Mouse (Mus musculus) heart, embryonic 16.5 days (tissue): ENCODE results near the gene Nutf2-ps1. TPM values are rescaled to one million over a fixed set of nuclear protein-coding genes. Genes with fewer than 3 reads are reported as not detected.
A peak's percentile ranks its signal among the peaks of the same experiment; 100 is the strongest.

Experiments used
- ATAC-seq: fragments of 200-750 bp; cut with Nextera tagmentation; replicated peaks from 2 replicates; pipeline ENCODE4 v1.8.0; 2017; ENCODE audit warnings: moderate number of reproducible peaks; ENCODE audit not compliant: insufficient read depth, low FRiP score; ENCODE audit errors: extremely low read depth
- H3K27ac ChIP-seq: fragments of 300-500 bp; sonication (generic); 2 replicates; pipeline ENCODE4 v1.5.1; 2014; ENCODE audit warnings: mild to moderate bottlenecking, low read length, control low read depth, moderate library complexity
- H3K27me3 ChIP-seq: fragments of 300-500 bp; sonication (generic); 2 replicates; pipeline ENCODE4 v1.6.1; 2014; ENCODE audit warnings: low read length, mixed read lengths; ENCODE audit not compliant: control insufficient read depth, insufficient read depth
- H3K36me3 ChIP-seq: fragments of 300-500 bp; sonication (generic); 2 replicates; pipeline ENCODE4 v1.6.1; 2014; ENCODE audit not compliant: control insufficient read depth, insufficient read depth
- H3K4me1 ChIP-seq: fragments of 300-500 bp; sonication (generic); 2 replicates; pipeline ENCODE4 v1.6.1; 2014; ENCODE audit warnings: low read length, mixed read lengths; ENCODE audit not compliant: control insufficient read depth, insufficient read depth
- H3K4me2 ChIP-seq: fragments of 300-500 bp; sonication (generic); 2 replicates; pipeline ENCODE4 v1.6.1; 2014; ENCODE audit warnings: low read depth, mild to moderate bottlenecking, control low read depth, low read length
- H3K4me3 ChIP-seq: fragments of 300-500 bp; sonication (generic); 2 replicates; pipeline ENCODE4 v1.5.1; 2014; ENCODE audit warnings: mild to moderate bottlenecking, control low read depth, low read length
- H3K9ac ChIP-seq: fragments of 300-500 bp; sonication (generic); 2 replicates; pipeline ENCODE4 v1.6.1; 2014; ENCODE audit warnings: low read length, control low read depth
- H3K9me3 ChIP-seq: fragments of 300-500 bp; sonication (generic); replicated peaks from 2 replicates; pipeline ENCODE4 v1.6.1; 2016; ENCODE audit warnings: low read length; ENCODE audit not compliant: control insufficient read depth
- WGBS: fragments of 180-500 bp; shearing (Covaris S2); extraction: QIAGEN DNeasy Blood & Tissue Kit; methylation state at CpG from one replicate; pipeline ENCODE4 v1.1.7; 2014; 5-methylcytosine and 5-hydroxymethylcytosine counted together
- polyA plus RNA-seq: library from polyadenylated mRNA; unstranded; fragments of >200 nt; fragmentation: Nextera tagmentation; extraction: Ambion mirVana; gene quantifications from 2 replicates; pipeline ENCODE4 v1.2.1, GENCODE M21; 2015

Nutf2-ps1 gene
- polyA plus RNA-seq, 1 experiment from 2014 or later: 349 TPM

GRCm38 (mm10) chr19:53573151-53573550 is 15.7 kb downstream of the Nutf2-ps1 start:
- ATAC-seq: no peak
- Histone ChIP-seq H3K4me3 (no peak overlapping the region), H3K4me1 (peaks cover 41% of the 10 kb centered on the region), H3K36me3 (no peaks in the 10 kb centered on the region), H3K9ac (no peak overlapping the region), H3K9me3 (no peaks in the 10 kb centered on the region), H3K27ac (no peak overlapping the region), H3K27me3 (no peaks in the 10 kb centered on the region), H3K4me2 (no peak overlapping the region)
- WGBS: 87% methylated on average over 3 of the region's 3 CpGs

GRCm38 (mm10) chr19:53572607-53573006 is 16.3 kb downstream of the Nutf2-ps1 start:
- H3K27me3 ChIP-seq: no peaks in the 10 kb centered on the region
- H3K9me3 ChIP-seq: no peaks in the 10 kb centered on the region
- H3K36me3 ChIP-seq: no peaks in the 10 kb centered on the region
- H3K4me2 ChIP-seq: no peak overlapping the region
- H3K27ac ChIP-seq: no peak overlapping the region
- peaks cover 41% of the 10 kb centered on the region for H3K4me1 ChIP-seq
- H3K4me3 ChIP-seq: no peak overlapping the region
- WGBS: 68% methylated on average over 12 of the region's 12 CpGs
- ATAC-seq: no peak
- no peak overlapping the region for H3K9ac ChIP-seq

GRCm38 (mm10) chr19:53571501-53572428 is 17.1 kb downstream of the Nutf2-ps1 start:
- ATAC-seq: no peak
- no peak overlapping the region for H3K9ac ChIP-seq
- H3K27ac ChIP-seq: no peak overlapping the region
- H3K27me3 ChIP-seq: no peaks in the 10 kb centered on the region
- 67% methylated on average over 18 of the region's 18 CpGs for WGBS
- H3K4me3 ChIP-seq: no peak overlapping the region
- H3K4me2 ChIP-seq: no peak overlapping the region
- H3K4me1 ChIP-seq: peaks cover 37% of the 10 kb centered on the region
- H3K9me3 ChIP-seq: no peaks in the 10 kb centered on the region
- H3K36me3 ChIP-seq: no peaks in the 10 kb centered on the region

GRCm38 (mm10) chr19:53571056-53571455 is 17.8 kb downstream of the Nutf2-ps1 start:
- 47% methylated on average over 4 of the region's 4 CpGs for WGBS
- ATAC-seq: no peak
- no peak overlapping the region for H3K4me3 ChIP-seq
- H3K4me2 ChIP-seq: no peak overlapping the region
- H3K27ac ChIP-seq: no peak overlapping the region
- H3K27me3 ChIP-seq: no peaks in the 10 kb centered on the region
- peaks cover 30% of the 10 kb centered on the region for H3K4me1 ChIP-seq
- no peaks in the 10 kb centered on the region for H3K9me3 ChIP-seq
- H3K36me3 ChIP-seq: no peaks in the 10 kb centered on the region
- H3K9ac ChIP-seq: no peak overlapping the region

- Histone ChIP-seq H3K27ac (peak overlapping the region; percentile 41; the same call in 1 of the 2 replicates), H3K9ac (no peak overlapping the region), H3K36me3 (no peaks in the 10 kb centered on the region), H3K4me1 (peaks cover 15% of the 10 kb centered on the region), H3K4me3 (no peak overlapping the region), H3K27me3 (no peaks in the 10 kb centered on the region), H3K9me3 (no peaks in the 10 kb centered on the region), H3K4me2 (no peak overlapping the region)
- ATAC-seq: no peak
- WGBS: 68% methylated on average over 3 of the region's 3 CpGs
Observed at GRCm38 (mm10) chr19:53568553-53568952, 20.3 kb downstream of the Nutf2-ps1 start.

- WGBS: 62% methylated on average over 11 of the region's 11 CpGs
- Histone ChIP-seq H3K4me3 (no peak overlapping the region), H3K9ac (no peak overlapping the region), H3K36me3 (no peaks in the 10 kb centered on the region), H3K27ac (no peak overlapping the region), H3K27me3 (no peaks in the 10 kb centered on the region), H3K9me3 (0 out of 2 replicates have a peak, but pooled peaks cover 2% of the 10 kb centered on the region), H3K4me1 (peaks cover 15% of the 10 kb centered on the region), H3K4me2 (no peak overlapping the region)
- no peak for ATAC-seq
Observed at GRCm38 (mm10) chr19:53567864-53568263, 21.0 kb downstream of the Nutf2-ps1 start.

GRCm38 (mm10) chr19:53565565-53566277 is 23.1 kb downstream of the Nutf2-ps1 start:
- Histone ChIP-seq H3K27me3 (no peaks in the 10 kb centered on the region), H3K4me1 (peaks cover 4% of the 10 kb centered on the region; the same call in 1 of the 2 replicates), H3K9ac (no peak overlapping the region), H3K27ac (no peak overlapping the region), H3K9me3 (0 out of 2 replicates have a peak, but pooled peaks cover 2% of the 10 kb centered on the region), H3K4me2 (no peak overlapping the region), H3K36me3 (no peaks in the 10 kb centered on the region), H3K4me3 (no peak overlapping the region)
- ATAC-seq: no peak
- 82% methylated on average over 14 of the region's 14 CpGs for WGBS

- no peak; the same call in 1 of the 2 replicates for ATAC-seq
- Histone ChIP-seq H3K36me3 (no peaks in the 10 kb centered on the region), H3K4me1 (peaks cover 4% of the 10 kb centered on the region; the same call in 1 of the 2 replicates), H3K9me3 (0 out of 2 replicates have a peak, but pooled peaks cover 2% of the 10 kb centered on the region), H3K27me3 (no peaks in the 10 kb centered on the region), H3K4me3 (no peak overlapping the region), H3K27ac (no peak overlapping the region), H3K4me2 (no peak overlapping the region), H3K9ac (no peak overlapping the region)
- 29% methylated on average over 4 of the region's 4 CpGs for WGBS
Observed at GRCm38 (mm10) chr19:53564174-53564573, 24.7 kb downstream of the Nutf2-ps1 start.

- 75% methylated on average over 3 of the region's 3 CpGs for WGBS
- peaks cover 7% of the 10 kb centered on the region; the same call in 1 of the 2 replicates for H3K4me1 ChIP-seq
- no peaks in the 10 kb centered on the region for H3K27me3 ChIP-seq
- no peak overlapping the region for H3K27ac ChIP-seq
- no peak overlapping the region for H3K4me3 ChIP-seq
- no peak overlapping the region for H3K9ac ChIP-seq
- no peaks in the 10 kb centered on the region for H3K36me3 ChIP-seq
- H3K9me3 ChIP-seq: 0 out of 2 replicates have a peak, but pooled peaks cover 2% of the 10 kb centered on the region
- H3K4me2 ChIP-seq: no peak overlapping the region
- ATAC-seq: no peak
Observed at GRCm38 (mm10) chr19:53560436-53560835, 28.4 kb downstream of the Nutf2-ps1 start.
